In genomic region chr5:111742290-111742898, GRCm38 (mm10) we compare ENCODE assay signal across 9 mouse cellular contexts. TPM values are rescaled to one million over a fixed set of nuclear protein-coding genes. Genes with fewer than 3 reads are reported as not detected.
DNase-seq lines count a peak whose midpoint lies in the region; ATAC-seq lines count a peak whose summit lies in the region.
"Had no signal": no experiment of that assay in that cellular context is flagged by ENCODE, and none has a peak within 500 bp of the region (broad histone marks: within the 10 kb centered on the region; RNA-seq: fewer than 3 reads in every experiment).

No protein-coding gene starts in this region.

- H3K9me3 ChIP-seq in limb, embryonic 12.5 days: no peaks in the 10 kb centered on the region
- H3K9me3 ChIP-seq in limb, embryonic 10.5 days (replicated peaks): no peaks in the 10 kb centered on the region
- H3K9me3 ChIP-seq in forebrain, embryonic 13.5 days (replicated peaks): 0 out of 2 replicates have a peak, but pooled peaks cover 3% of the 10 kb centered on the region
- no peaks in the 10 kb centered on the region for H3K9me3 ChIP-seq in hindbrain, embryonic 15.5 days
- no peaks in the 10 kb centered on the region for H3K9me3 ChIP-seq in neural tube, embryonic 15.5 days (replicated peaks)
- H3K9me3 ChIP-seq: liver, embryonic 15.5 days had no signal

- whole genome bisulfite sequencing in limb, embryonic 12.5 days: 11% methylated on average over 13 of the region's 13 CpGs
- WGBS in limb, embryonic 10.5 days: 13% methylated on average over 13 of the region's 13 CpGs
- 6% methylated on average over 13 of the region's 13 CpGs for WGBS in forebrain, embryonic 13.5 days
- 9% methylated on average over 13 of the region's 13 CpGs for WGBS in hindbrain, embryonic 15.5 days
- WGBS in neural tube, embryonic 15.5 days: 13% methylated on average over 13 of the region's 13 CpGs

- ATAC-seq in limb, embryonic 12.5 days (ENCODE audit: insufficient number of reproducible peaks, insufficient read depth, low FRiP score, low TSS enrichment, low read depth): 0 out of 2 replicates have a peak, but pooled peaks have one; percentile 33
- peak; percentile 50 for ATAC-seq in forebrain, embryonic 13.5 days
- ATAC-seq in hindbrain, embryonic 15.5 days (ENCODE audit: low FRiP score, low read depth): peak; percentile 48; the same call in 1 of the 2 replicates
- peak; percentile 33; the same call in 1 of the 2 replicates for ATAC-seq in neural tube, embryonic 15.5 days (ENCODE audit: low FRiP score)

- H3K4me3 ChIP-seq in limb, embryonic 12.5 days (replicated peaks): no peak overlapping the region
- H3K4me3 ChIP-seq in limb, embryonic 10.5 days: no peak overlapping the region
- H3K4me3 ChIP-seq in forebrain, embryonic 13.5 days: no peak overlapping the region
- no peak overlapping the region for H3K4me3 ChIP-seq in hindbrain, embryonic 15.5 days
- no peak overlapping the region for H3K4me3 ChIP-seq in neural tube, embryonic 15.5 days (replicated peaks)
- H3K4me3 ChIP-seq: liver, embryonic 15.5 days had no signal

- peaks cover 13% of the 10 kb centered on the region for H3K4me1 ChIP-seq in limb, embryonic 12.5 days (replicated peaks)
- peaks cover 15% of the 10 kb centered on the region for H3K4me1 ChIP-seq in limb, embryonic 10.5 days
- peaks cover 44% of the 10 kb centered on the region for H3K4me1 ChIP-seq in forebrain, embryonic 13.5 days
- H3K4me1 ChIP-seq in hindbrain, embryonic 15.5 days (replicated peaks): peaks cover 31% of the 10 kb centered on the region
- H3K4me1 ChIP-seq in neural tube, embryonic 15.5 days: peaks cover 31% of the 10 kb centered on the region
- H3K4me1 ChIP-seq: liver, embryonic 15.5 days had no signal

- no peaks in the 10 kb centered on the region for H3K36me3 ChIP-seq in limb, embryonic 12.5 days
- no peaks in the 10 kb centered on the region for H3K36me3 ChIP-seq in limb, embryonic 10.5 days
- peaks cover 20% of the 10 kb centered on the region; the same call in 1 of the 2 replicates for H3K36me3 ChIP-seq in forebrain, embryonic 13.5 days (ENCODE audit: poor library complexity, severe bottlenecking)
- no peaks in the 10 kb centered on the region for H3K36me3 ChIP-seq in hindbrain, embryonic 15.5 days
- H3K36me3 ChIP-seq in neural tube, embryonic 15.5 days: no peaks in the 10 kb centered on the region
- H3K36me3 ChIP-seq: liver, embryonic 15.5 days had no signal

- DNase-seq in limb, embryonic 10.5 days (ENCODE audit: low spot score): no peak
- no peak for DNase-seq in right cerebral cortex, adult 18-20 months
- DNase-seq in right cerebral cortex, postnatal 25 days: no peak

- H3K27me3 ChIP-seq in limb, embryonic 12.5 days: peaks cover 78% of the 10 kb centered on the region
- peaks cover 73% of the 10 kb centered on the region for H3K27me3 ChIP-seq in limb, embryonic 10.5 days (ENCODE audit: low read depth, poor library complexity, severe bottlenecking)
- H3K27me3 ChIP-seq in forebrain, embryonic 13.5 days: peaks cover 6% of the 10 kb centered on the region; the same call in 1 of the 2 replicates
- no peaks in the 10 kb centered on the region for H3K27me3 ChIP-seq in hindbrain, embryonic 15.5 days
- H3K27me3 ChIP-seq in neural tube, embryonic 15.5 days (replicated peaks): peaks cover 10% of the 10 kb centered on the region; the same call in 1 of the 2 replicates

- peak overlapping the region; percentile 2; the same call in 1 of the 2 replicates for H3K4me2 ChIP-seq in limb, embryonic 12.5 days
- H3K4me2 ChIP-seq in forebrain, embryonic 13.5 days: peak overlapping the region; percentile 44
- peak overlapping the region; percentile 8; the same call in 1 of the 2 replicates for H3K4me2 ChIP-seq in hindbrain, embryonic 15.5 days
- H3K4me2 ChIP-seq in neural tube, embryonic 15.5 days: no peak overlapping the region
- H3K4me2 ChIP-seq: liver, embryonic 15.5 days had no signal

- no peak overlapping the region for H3K27ac ChIP-seq in limb, embryonic 12.5 days
- H3K27ac ChIP-seq in limb, embryonic 10.5 days: no peak overlapping the region
- H3K27ac ChIP-seq in forebrain, embryonic 13.5 days: peak overlapping the region; percentile 93
- peak overlapping the region; percentile 74 for H3K27ac ChIP-seq in hindbrain, embryonic 15.5 days (replicated peaks)
- peak overlapping the region; percentile 58 for H3K27ac ChIP-seq in neural tube, embryonic 15.5 days (replicated peaks)
- H3K27ac ChIP-seq: liver, embryonic 15.5 days had no signal

- H3K9ac ChIP-seq in limb, embryonic 12.5 days (replicated peaks): no peak overlapping the region
- H3K9ac ChIP-seq in forebrain, embryonic 13.5 days: peak overlapping the region; percentile 51
- peak overlapping the region; percentile 1; the same call in 1 of the 2 replicates for H3K9ac ChIP-seq in hindbrain, embryonic 15.5 days
- no peak overlapping the region for H3K9ac ChIP-seq in neural tube, embryonic 15.5 days (replicated peaks)
- H3K9ac ChIP-seq: liver, embryonic 15.5 days had no signal

RNA-seq across cellular contexts. Expression of gene Gm26897, which starts 8.7 kb away (rescaled TPM):
- not detected in 2 replicates for polyA plus RNA-seq in limb, embryonic 12.5 days (2016; fragmentation: Nextera tagmentation; extraction: Ambion mirVana)
- polyA plus RNA-seq in limb, embryonic 10.5 days (2016; fragmentation: Nextera tagmentation; extraction: Ambion mirVana): not detected in 2 replicates
- not detected in 2 replicates for polyA plus RNA-seq in forebrain, embryonic 13.5 days (2015; fragmentation: Nextera tagmentation; extraction: Ambion mirVana)
- polyA plus RNA-seq in hindbrain, embryonic 15.5 days (2015; fragmentation: Nextera tagmentation; extraction: Ambion mirVana): not detected in 2 replicates
- not detected in 2 replicates for polyA plus RNA-seq in neural tube, embryonic 15.5 days (2015; fragmentation: Nextera tagmentation; extraction: Ambion mirVana)
- polyA plus RNA-seq: large intestine, adult 2 months; liver, embryonic 15.5 days had no signal

Comparison
In these comparisons a context has a peak if more than half of its experiments do, and no peak if none do; other contexts are left out.
1. H3K27ac ChIP-seq: peak in forebrain, embryonic 13.5 days (single experiment), hindbrain, embryonic 15.5 days (single experiment) and neural tube, embryonic 15.5 days (single experiment); none in limb, embryonic 12.5 days (single experiment) and limb, embryonic 10.5 days (single experiment).
2. H3K9ac ChIP-seq: peak in forebrain, embryonic 13.5 days (single experiment) and hindbrain, embryonic 15.5 days (single experiment); none in limb, embryonic 12.5 days (single experiment) and neural tube, embryonic 15.5 days (single experiment).
3. Peak in every context shown above with its lines, with median percentiles within 50 percentile points of each other: ATAC-seq.